Mouse (Mus musculus): ENCODE results near the gene Cpa1. TPM values are rescaled to one million over a fixed set of nuclear protein-coding genes. Genes with fewer than 3 reads are reported as not detected.

Gene Cpa1
- total RNA-seq, 1 experiment: not detected

DNA sequence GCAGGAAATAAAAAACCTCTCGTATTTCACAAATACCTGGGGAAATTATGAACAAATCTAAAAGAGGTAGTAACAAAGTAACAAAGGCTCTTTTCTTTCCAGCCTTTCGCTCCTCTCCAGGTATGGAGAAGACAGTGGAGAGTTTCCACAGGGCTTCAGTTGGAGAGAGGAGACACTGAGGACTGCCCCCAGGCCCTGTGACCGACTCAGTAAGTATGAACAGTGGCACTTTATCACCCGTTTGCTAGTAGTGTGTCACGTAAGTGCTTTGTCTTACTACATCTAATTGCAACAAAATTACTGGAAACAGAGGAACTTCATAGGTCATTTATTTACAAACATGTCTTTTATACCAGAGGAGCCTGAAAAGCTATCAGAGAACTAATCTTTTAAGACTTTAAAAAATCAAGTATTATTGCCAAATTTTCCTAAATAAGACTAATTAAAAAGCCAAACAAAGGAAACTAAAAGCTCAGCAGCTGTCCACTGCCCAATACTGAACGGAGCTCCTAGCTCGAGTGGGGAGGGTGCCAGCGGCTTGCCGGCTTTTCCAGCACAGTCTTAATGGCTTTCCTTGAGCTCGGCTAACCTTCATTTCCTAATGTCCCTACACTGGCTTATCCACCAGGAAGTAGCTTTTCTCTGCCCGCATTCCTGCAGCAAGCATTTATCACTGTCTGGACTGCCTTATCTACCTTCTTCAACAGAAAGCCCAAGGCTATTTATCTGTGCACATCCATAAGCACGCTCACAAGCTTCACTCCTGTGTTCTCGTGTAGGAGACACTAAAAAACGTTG lies 34.9 kb downstream of the Cpa1 start:
- Histone ChIP-seq H3K9me3 (ENCODE audit: control insufficient read depth, insufficient read depth, low read depth, low read length) (no peaks in the 10 kb centered on the region), H3K4me3 (ENCODE audit: insufficient read depth in 1 of 2, low read depth in 1 of 2, low read length in 2 of 2, poor library complexity in 1 of 2, severe bottlenecking in 1 of 2) (no peak overlapping the region), H3K27ac (ENCODE audit: insufficient read depth, low read depth, low read length, poor library complexity, severe bottlenecking) (no peak overlapping the region), H3K4me1 (ENCODE audit: control insufficient read depth in 2 of 2, insufficient read depth in 2 of 2, low read length in 2 of 2, poor library complexity in 1 of 2) (no peaks in the 10 kb centered on the region), H3K36me3 (ENCODE audit: control insufficient read depth, insufficient read depth, low read length, poor library complexity, severe bottlenecking) (no peaks in the 10 kb centered on the region; the same call in 1 of the 2 replicates), H3K9ac (ENCODE audit: insufficient read depth, low read depth, low read length, poor library complexity, severe bottlenecking) (no peak overlapping the region)
- DNase-seq (ENCODE audit: low read depth, low spot score): no peak
- TF ChIP-seq ZNF384 (IDR thresholded peaks at IDR 0.05; ENCODE audit: low read depth, low read length) (no peak), ZC3H11A (IDR thresholded peaks at IDR 0.05; ENCODE audit: borderline replicate concordance, low read depth, low read length) (no peak), MAFK (IDR thresholded peaks at IDR 0.05; ENCODE audit: insufficient read depth, low read depth, low read length) (no peak), CHD2 (IDR thresholded peaks at IDR 0.05; ENCODE audit: low read depth, low read length) (no peak), HCFC1 (IDR thresholded peaks at IDR 0.05; ENCODE audit: borderline replicate concordance, insufficient read depth, low read length) (no peak)
- in situ Hi-C loops (cut with MboI; ENCODE audit: low sequenced_read_pairs in 2 of 2, unreplicated experiment in 2 of 2): no loop called here

DNA sequence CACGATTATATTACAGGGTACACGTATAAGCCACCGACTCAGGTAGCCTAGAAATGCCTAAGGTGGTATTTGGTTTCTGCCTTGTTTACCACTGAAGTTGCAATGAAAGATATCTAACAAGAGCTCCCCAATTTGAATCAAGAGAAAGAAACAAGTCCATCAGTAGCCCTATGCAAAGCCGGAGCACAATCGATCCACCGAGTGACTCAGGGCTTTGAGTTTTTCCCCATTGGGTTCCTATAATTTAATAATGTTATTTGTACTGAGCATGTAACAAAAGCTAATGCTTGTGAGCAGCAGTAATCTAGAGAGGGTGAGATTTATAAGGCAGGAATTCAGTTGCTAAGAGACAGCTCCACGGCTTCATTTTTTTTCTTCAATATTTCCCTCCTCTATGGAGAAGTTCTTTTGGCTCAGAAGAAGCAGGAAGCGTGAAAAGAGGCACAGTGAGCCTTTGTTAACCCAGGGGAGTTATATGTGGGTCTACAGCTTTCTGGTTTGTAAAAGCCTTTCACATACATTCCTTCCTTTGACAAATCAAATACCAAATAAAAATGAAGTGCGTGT lies 35.8 kb downstream of the Cpa1 start:
- no peak for DNase-seq (ENCODE audit: low read depth, low spot score)
- in situ Hi-C loops (cut with MboI; ENCODE audit: low sequenced_read_pairs in 2 of 2, unreplicated experiment in 2 of 2): no loop called here
- Histone ChIP-seq H3K27ac (ENCODE audit: insufficient read depth, low read depth, low read length, poor library complexity, severe bottlenecking) (no peak overlapping the region), H3K9ac (ENCODE audit: insufficient read depth, low read depth, low read length, poor library complexity, severe bottlenecking) (no peak overlapping the region), H3K36me3 (ENCODE audit: control insufficient read depth, insufficient read depth, low read length, poor library complexity, severe bottlenecking) (no peaks in the 10 kb centered on the region; the same call in 1 of the 2 replicates), H3K9me3 (ENCODE audit: control insufficient read depth, insufficient read depth, low read depth, low read length) (no peaks in the 10 kb centered on the region), H3K4me3 (ENCODE audit: insufficient read depth in 1 of 2, low read depth in 1 of 2, low read length in 2 of 2, poor library complexity in 1 of 2, severe bottlenecking in 1 of 2) (no peak overlapping the region), H3K4me1 (ENCODE audit: control insufficient read depth in 2 of 2, insufficient read depth in 2 of 2, low read length in 2 of 2, poor library complexity in 1 of 2) (no peaks in the 10 kb centered on the region)
- TF ChIP-seq ZC3H11A (IDR thresholded peaks at IDR 0.05; ENCODE audit: borderline replicate concordance, low read depth, low read length): no peak

DNA sequence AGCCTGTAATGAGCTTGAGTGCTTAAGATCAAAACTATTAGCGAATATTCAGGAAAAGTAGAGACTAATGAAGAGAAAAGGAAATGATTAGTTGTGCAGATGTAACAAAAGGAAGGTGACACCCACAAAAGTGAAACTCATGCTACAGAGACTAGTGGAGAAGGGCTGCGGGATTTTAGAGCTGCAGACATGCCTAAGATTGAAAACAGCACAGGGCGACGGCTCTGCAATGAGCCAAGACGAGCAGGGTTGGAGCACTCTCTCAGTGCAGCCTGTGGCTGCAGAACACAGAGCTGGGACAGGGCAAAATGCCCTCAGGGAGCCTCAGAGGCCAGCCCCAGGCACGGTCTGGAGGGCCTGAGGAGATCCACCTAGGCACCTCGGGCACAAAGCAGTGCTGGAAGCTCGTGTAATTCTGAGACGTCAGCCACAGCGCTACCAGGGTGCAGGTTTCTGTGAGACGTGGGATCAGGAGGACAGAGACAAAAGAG lies 36.3 kb downstream of the Cpa1 start:
- H3K36me3 ChIP-seq (ENCODE audit: control insufficient read depth, insufficient read depth, low read length, poor library complexity, severe bottlenecking): no peaks in the 10 kb centered on the region; the same call in 1 of the 2 replicates
- no peaks in the 10 kb centered on the region for H3K4me1 ChIP-seq (ENCODE audit: control insufficient read depth in 2 of 2, insufficient read depth in 2 of 2, low read length in 2 of 2, poor library complexity in 1 of 2)
- no peak overlapping the region for H3K4me3 ChIP-seq (ENCODE audit: insufficient read depth in 1 of 2, low read depth in 1 of 2, low read length in 2 of 2, poor library complexity in 1 of 2, severe bottlenecking in 1 of 2)
- DNase-seq (ENCODE audit: low read depth, low spot score): no peak
- H3K9ac ChIP-seq (ENCODE audit: insufficient read depth, low read depth, low read length, poor library complexity, severe bottlenecking): no peak overlapping the region
- no peaks in the 10 kb centered on the region for H3K9me3 ChIP-seq (ENCODE audit: control insufficient read depth, insufficient read depth, low read depth, low read length)
- TF ChIP-seq CHD2 (IDR thresholded peaks at IDR 0.05; ENCODE audit: low read depth, low read length) (no peak), HCFC1 (IDR thresholded peaks at IDR 0.05; ENCODE audit: borderline replicate concordance, insufficient read depth, low read length) (no peak), MAFK (IDR thresholded peaks at IDR 0.05; ENCODE audit: insufficient read depth, low read depth, low read length) (no peak), ZC3H11A (IDR thresholded peaks at IDR 0.05; ENCODE audit: borderline replicate concordance, low read depth, low read length) (no peak), ZNF384 (IDR thresholded peaks at IDR 0.05; ENCODE audit: low read depth, low read length) (no peak)
- H3K27ac ChIP-seq (ENCODE audit: insufficient read depth, low read depth, low read length, poor library complexity, severe bottlenecking): no peak overlapping the region
- in situ Hi-C loops (cut with MboI; ENCODE audit: low sequenced_read_pairs in 2 of 2, unreplicated experiment in 2 of 2): no loop called here

DNA sequence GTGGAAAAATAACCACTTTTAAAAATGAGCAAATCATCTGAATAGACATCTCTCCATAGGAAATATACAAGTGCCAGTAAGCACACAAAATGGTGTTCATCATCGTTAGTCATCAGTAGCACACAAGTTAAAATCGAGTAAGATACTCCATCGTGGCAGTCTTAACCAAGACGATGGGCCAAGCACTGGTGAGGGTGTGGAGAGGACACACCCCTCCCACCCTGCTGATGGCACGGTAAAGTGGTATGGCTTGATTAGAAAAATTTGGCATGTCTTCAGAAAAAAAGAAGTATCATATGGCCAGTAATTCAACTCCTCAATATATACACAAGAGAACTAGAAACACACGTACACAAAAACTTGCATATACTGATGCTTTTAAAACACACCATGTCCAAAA lies 37.5 kb downstream of the Cpa1 start:
- Histone ChIP-seq H3K36me3 (ENCODE audit: control insufficient read depth, insufficient read depth, low read length, poor library complexity, severe bottlenecking) (no peaks in the 10 kb centered on the region; the same call in 1 of the 2 replicates), H3K4me1 (ENCODE audit: control insufficient read depth in 2 of 2, insufficient read depth in 2 of 2, low read length in 2 of 2, poor library complexity in 1 of 2) (no peaks in the 10 kb centered on the region), H3K9me3 (ENCODE audit: control insufficient read depth, insufficient read depth, low read depth, low read length) (no peaks in the 10 kb centered on the region), H3K27ac (ENCODE audit: insufficient read depth, low read depth, low read length, poor library complexity, severe bottlenecking) (no peak overlapping the region), H3K9ac (ENCODE audit: insufficient read depth, low read depth, low read length, poor library complexity, severe bottlenecking) (no peak overlapping the region), H3K4me3 (ENCODE audit: insufficient read depth in 1 of 2, low read depth in 1 of 2, low read length in 2 of 2, poor library complexity in 1 of 2, severe bottlenecking in 1 of 2) (no peak overlapping the region)
- no peak for TF ChIP-seq CHD2 (IDR thresholded peaks at IDR 0.05; ENCODE audit: low read depth, low read length)
- no peak for TF ChIP-seq ZNF384 (IDR thresholded peaks at IDR 0.05; ENCODE audit: low read depth, low read length)
- no peak for TF ChIP-seq ZC3H11A (IDR thresholded peaks at IDR 0.05; ENCODE audit: borderline replicate concordance, low read depth, low read length)
- TF ChIP-seq HCFC1 (IDR thresholded peaks at IDR 0.05; ENCODE audit: borderline replicate concordance, insufficient read depth, low read length): no peak
- no peak for TF ChIP-seq MAFK (IDR thresholded peaks at IDR 0.05; ENCODE audit: insufficient read depth, low read depth, low read length)
- in situ Hi-C loops (cut with MboI; ENCODE audit: low sequenced_read_pairs in 2 of 2, unreplicated experiment in 2 of 2): no loop called here
- DNase-seq (ENCODE audit: low read depth, low spot score): no peak

All from ES-E14 (cell line).